ENCODE assay signal across 12 mouse cellular contexts in genomic region chr8:125824688-125825087, GRCm38 (mm10).
DNase-seq lines count a peak whose midpoint lies in the region.
"Had no signal": no experiment of that assay in that cellular context is flagged by ENCODE, and none has a peak within 500 bp of the region (broad histone marks: within the 10 kb centered on the region; RNA-seq: fewer than 3 reads in every experiment).

No protein-coding gene starts in this region.

- DNase-seq in cerebellum, postnatal 10 days: peak; percentile 47 to 51
- DNase-seq in cerebellum, adult 8-10 months: no peak
- DNase-seq in kidney, postnatal 4 days: peak; percentile 34 to 43
- no peak for DNase-seq in kidney, postnatal 14 days
- peak; percentile 11 for DNase-seq in thymus, postnatal 25 days
- DNase-seq in thymus, postnatal 0 days (ENCODE audit: low spot score): no peak
- DNase-seq in adrenal gland, adult 18-20 months (ENCODE audit: low spot score in 2 of 2): no peak
- no peak for DNase-seq in ovary, postnatal 10 days (ENCODE audit: low spot score)
- DNase-seq: adrenal gland, postnatal 25 days; cerebellum, adult 18-20 months; gastrocnemius, postnatal 10 days; right cerebral cortex, adult 18-20 months had no signal

Comparison
In these comparisons a context has a peak if more than half of its experiments do, and no peak if none do; other contexts are left out.
1. DNase-seq: peak in cerebellum, postnatal 10 days (2 of 2), kidney, postnatal 4 days (2 of 2) and thymus, postnatal 25 days (single experiment); none in cerebellum, adult 8-10 months (single experiment), kidney, postnatal 14 days (single experiment), thymus, postnatal 0 days (single experiment), adrenal gland, adult 18-20 months (0 of 2) and ovary, postnatal 10 days (single experiment).